Mouse (Mus musculus): Measurements from ENCODE around the gene Tecta.

The Tecta gene

GRCm38 (mm10) chr9:42399829-42400228 is at the start of gene Tecta:
Gene Tecta (minus strand): TSS chr9:42399929.
- no peak for DNase-seq (ENCODE audit: low spot score)

GRCm38 (mm10) chr9:42449043-42449442 is 49.3 kb upstream of the Tecta start:
- DNase-seq (ENCODE audit: low spot score), result no peak

GRCm38 (mm10) chr9:42442100-42442499 is 42.4 kb upstream of the Tecta start:
- DNase-seq (ENCODE audit: low spot score), result no peak

GRCm38 (mm10) chr9:42441234-42441633 is 41.5 kb upstream of the Tecta start:
- DNase-seq (ENCODE audit: low spot score), result no peak

- DNase-seq (ENCODE audit: low spot score), result no peak
Observed at GRCm38 (mm10) chr9:42439446-42439845, 39.7 kb upstream of the Tecta start.

GRCm38 (mm10) chr9:42432155-42432554 is 32.4 kb upstream of the Tecta start:
- no peak for DNase-seq (ENCODE audit: low spot score)

GRCm38 (mm10) chr9:42431606-42432005 is 31.9 kb upstream of the Tecta start:
- DNase-seq (ENCODE audit: low spot score), result no peak

GRCm38 (mm10) chr9:42428060-42428924 is 28.6 kb upstream of the Tecta start:
- no peak for DNase-seq (ENCODE audit: low spot score)

GRCm38 (mm10) chr9:42426661-42427358 is 27.1 kb upstream of the Tecta start:
- DNase-seq (ENCODE audit: low spot score), result no peak

- DNase-seq (ENCODE audit: low spot score), result no peak
Observed at GRCm38 (mm10) chr9:42423649-42424048, 23.9 kb upstream of the Tecta start.

GRCm38 (mm10) chr9:42419687-42420086 is 20.0 kb upstream of the Tecta start:
- no peak for DNase-seq (ENCODE audit: low spot score)

- no peak for DNase-seq (ENCODE audit: low spot score)
Observed at GRCm38 (mm10) chr9:42418786-42419185, 19.1 kb upstream of the Tecta start.

GRCm38 (mm10) chr9:42417352-42417952 is 17.7 kb upstream of the Tecta start:
- no peak for DNase-seq (ENCODE audit: low spot score)

GRCm38 (mm10) chr9:42415184-42415583 is 15.5 kb upstream of the Tecta start:
- DNase-seq (ENCODE audit: low spot score), result no peak

- DNase-seq (ENCODE audit: low spot score), result peak; percentile 54
Observed at GRCm38 (mm10) chr9:42413345-42413744, 13.6 kb upstream of the Tecta start.

GRCm38 (mm10) chr9:42411296-42411695 is 11.6 kb upstream of the Tecta start:
- no peak for DNase-seq (ENCODE audit: low spot score)

- DNase-seq (ENCODE audit: low spot score), result no peak
Observed at GRCm38 (mm10) chr9:42405736-42406135, 6.0 kb upstream of the Tecta start.

GRCm38 (mm10) chr9:42401486-42401885 is 1.8 kb upstream of the Tecta start:
- no peak for DNase-seq (ENCODE audit: low spot score)

GRCm38 (mm10) chr9:42396141-42396540 is 3.6 kb downstream of the Tecta start:
- DNase-seq (ENCODE audit: low spot score), result no peak

GRCm38 (mm10) chr9:42394903-42395302 is 4.8 kb downstream of the Tecta start:
- no peak for DNase-seq (ENCODE audit: low spot score)

- DNase-seq (ENCODE audit: low spot score), result no peak
Observed at GRCm38 (mm10) chr9:42394321-42394720, 5.4 kb downstream of the Tecta start.

- no peak for DNase-seq (ENCODE audit: low spot score)
Observed at GRCm38 (mm10) chr9:42392927-42393326, 6.8 kb downstream of the Tecta start.

GRCm38 (mm10) chr9:42388490-42388889 is 11.2 kb downstream of the Tecta start:
- no peak for DNase-seq (ENCODE audit: low spot score)
